Mouse (Mus musculus) spleen, postnatal 10 days (tissue): ENCODE results near the gene Ephb1.

Source experiments
- DNase-seq, 2 experiments: peaks; one replicate each; pipeline ENCODE4 v3.0.0; 2021 to 2022; ENCODE audit warnings: low spot score in 2 of 2

The Ephb1 gene

DNA sequence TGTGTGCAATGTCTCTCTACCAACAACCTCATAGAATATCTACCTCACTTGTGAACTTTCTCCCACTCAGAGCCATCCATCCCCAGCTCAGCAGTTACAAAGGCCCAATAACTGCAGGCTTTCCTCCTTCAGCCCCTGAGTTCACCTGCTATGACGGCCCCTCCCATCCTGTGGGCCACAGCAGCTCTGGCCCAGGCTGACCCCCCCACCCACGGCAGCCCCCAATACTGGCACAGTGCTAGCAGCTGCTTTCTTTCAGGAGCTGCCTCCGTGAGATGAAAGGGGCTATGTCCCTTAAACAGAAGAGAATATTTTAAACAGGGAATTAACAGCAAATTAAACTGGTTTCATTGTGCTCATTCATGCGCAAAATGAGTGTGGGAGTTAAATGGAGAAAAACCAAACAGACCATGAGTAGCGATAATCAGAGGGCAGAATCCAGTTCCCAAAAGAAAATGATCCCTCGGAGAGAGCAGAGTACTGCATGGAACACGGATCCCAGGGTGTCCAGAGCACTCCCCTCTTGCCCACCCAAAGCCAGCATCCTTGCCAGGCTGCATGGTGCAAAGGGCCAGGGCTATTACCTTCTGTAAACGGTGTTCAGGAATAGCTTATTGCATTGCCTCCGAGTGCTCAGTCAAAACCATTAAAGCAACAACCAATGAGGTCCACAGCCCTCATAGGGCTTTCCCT lies 105.2 kb downstream of the Ephb1 start:
- DNase-seq: no peak

DNA sequence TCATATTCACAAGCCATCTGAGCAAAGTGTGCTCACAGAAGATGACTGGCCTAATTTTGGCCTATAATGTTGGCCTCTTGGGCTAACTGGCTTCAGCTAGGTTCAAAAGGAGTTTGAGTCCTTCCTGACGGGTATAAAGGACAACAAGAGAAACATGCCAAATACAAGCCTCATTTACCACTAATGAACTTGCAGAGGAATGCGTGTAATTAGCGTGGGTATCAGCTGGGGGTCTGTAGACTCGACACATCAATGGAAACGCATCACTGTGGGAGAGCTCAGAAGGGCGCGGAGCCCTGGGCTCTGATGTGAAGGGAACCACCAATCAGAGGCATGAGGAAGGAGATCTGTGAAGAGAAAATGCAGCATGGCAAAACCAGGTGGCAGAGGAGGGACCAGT lies 108.9 kb downstream of the Ephb1 start:
- no peak for DNase-seq

DNA sequence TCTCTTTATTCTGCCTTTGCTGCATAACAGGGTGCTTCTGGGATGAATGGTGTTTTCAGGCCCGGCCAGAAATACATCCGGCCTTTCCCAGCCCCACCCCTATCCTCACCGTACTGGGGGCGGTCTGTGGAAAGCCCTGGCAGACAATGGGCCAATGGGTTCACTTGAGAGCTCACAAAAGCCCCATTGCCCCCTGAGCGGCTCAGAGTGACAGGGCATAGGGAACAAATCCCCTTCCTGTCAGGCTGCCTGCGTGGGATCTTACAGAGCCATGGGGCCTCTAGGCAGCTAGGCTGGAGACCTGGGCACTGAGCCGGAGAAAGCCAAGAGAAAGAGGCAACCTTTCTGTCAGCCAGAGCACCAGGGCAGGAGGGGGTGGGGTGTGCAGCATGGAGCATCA lies 111.2 kb downstream of the Ephb1 start:
- no peak for DNase-seq

DNA sequence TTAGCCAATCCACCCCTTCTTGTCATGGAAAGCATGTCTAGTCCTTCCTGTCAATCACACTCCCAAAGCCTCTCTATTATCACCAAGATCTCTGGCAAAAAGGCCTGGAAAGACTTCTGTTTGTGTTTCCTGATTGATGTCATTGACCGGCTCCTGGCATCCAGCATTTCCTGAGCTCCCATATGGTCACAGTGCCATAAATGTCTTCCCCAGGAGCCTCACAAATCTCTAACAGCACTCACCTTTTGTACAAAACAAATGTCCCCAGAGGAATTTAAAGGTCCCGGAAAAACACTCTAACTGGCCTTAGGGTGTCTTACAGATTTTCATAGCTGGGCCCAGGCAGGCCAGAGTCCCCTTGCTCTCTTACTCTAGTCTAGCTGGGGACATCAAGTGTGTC lies 112.9 kb downstream of the Ephb1 start:
- DNase-seq: no peak

DNA sequence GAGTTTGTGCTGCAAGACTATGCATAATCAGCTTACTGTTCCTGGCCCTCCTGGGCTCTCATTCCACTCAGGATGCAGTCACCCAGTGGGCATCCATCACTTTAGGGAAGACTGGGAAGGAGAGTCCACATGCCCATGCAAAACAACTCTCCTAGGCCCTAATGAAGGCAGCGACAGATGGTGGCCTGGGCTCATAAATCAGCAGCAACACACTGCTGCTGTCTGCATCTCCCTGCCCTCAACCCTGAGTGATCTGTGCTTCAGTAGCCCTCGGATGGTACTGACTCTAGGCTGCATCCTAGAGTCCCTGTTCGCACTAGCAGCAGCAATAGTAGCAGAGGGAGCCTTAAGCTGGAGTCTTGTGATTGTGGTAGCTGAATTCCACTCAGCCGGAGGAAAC lies 114.3 kb downstream of the Ephb1 start:
- no peak for DNase-seq

DNA sequence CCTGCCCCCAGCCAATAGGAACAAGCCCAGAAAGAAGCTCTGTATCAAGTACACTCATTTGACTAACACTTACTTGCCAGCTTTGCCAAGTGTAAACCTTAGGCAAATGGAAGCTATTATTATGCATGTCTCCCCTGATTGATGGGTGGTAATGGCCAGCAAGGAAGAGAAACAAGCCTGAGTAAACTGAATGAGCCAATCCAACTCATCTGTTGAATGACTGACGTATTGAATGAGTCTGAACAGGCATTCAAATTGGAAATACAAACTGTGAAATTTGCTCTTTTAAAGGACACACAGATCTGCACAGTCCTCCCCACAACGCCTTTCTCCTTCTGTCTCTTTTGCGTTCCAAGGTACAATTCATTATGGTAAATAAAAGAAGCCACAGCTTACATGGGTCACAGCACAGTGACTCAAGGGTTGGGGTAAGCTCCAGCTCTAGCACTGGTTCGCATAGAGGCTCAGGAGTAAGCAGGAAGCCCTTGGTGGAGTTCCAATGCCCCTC lies 119.0 kb downstream of the Ephb1 start:
- DNase-seq: no peak

DNA sequence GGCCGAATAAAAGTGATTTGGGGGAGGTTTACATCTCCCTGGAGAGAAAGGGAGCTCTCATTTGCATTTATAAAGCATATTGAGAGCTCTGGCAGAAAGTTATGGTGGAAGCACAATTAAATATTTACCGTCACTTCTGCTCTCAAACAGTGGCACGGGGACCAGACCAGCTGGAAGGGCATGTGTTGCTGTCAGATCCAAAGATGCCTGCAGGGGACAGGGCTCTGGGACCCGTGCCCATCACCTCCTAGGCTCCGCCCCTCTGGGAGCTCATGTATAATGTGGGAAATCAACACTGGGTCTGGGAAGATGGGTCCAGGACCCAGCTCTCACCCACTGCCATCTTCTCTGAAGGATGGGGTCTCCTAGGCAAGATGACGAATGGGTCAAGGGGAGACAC lies 123.2 kb downstream of the Ephb1 start:
- no peak for DNase-seq

DNA sequence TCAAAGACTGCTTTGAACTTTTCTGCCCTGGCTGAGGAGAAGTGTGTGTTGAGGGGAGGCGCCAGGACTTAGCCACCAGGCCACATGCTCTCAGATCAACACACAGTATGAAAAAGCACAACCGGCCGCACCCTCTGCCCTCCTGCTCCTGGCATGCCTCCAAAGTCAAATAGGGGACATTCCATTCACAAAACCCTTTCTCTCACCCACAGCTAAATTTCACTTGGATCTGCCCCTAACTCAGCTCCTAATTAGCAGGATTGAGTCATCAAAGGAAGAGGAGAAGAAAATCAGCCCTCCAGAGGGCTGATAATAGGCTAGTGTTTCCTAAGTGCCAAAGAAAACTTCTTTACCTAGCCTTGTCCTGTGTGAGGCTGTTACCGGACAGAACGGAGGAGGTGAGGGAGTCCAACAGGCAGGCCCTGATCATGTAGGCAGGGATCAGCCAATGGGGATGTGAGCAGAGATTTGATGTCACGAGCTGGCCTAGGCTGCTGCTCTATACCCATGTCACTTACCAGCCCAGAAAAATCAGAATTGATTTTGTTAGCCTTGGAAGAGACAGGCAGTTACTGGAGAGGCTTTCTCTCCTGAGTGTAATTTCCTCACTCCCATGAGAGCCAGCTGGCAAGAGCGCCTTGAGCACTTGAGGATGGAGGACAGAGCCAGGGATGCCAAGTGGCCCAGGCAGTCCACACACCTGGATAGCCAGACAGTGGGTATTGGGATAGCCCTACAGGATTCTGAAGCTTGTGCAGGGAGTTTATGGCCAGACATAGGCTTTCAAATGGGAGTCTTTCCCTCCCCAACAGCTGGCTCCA lies 137.5 kb downstream of the Ephb1 start:
- DNase-seq: no peak

DNA sequence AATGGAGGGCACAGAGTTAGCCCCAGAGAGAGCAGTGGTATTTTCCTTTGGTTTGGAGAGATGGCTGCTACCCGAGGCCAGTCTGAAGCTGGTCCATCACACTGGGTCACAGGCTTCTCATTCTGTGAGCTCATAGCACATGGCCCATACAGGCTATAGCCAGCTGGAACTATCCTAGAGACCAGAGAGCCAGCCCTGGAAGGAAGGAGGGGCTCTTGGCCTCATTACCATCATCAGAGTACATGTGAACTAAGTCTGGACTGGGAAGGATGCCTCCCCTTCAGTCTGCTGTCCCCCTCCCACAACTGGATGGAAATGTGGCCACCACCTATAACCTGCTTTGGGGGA lies 142.5 kb downstream of the Ephb1 start:
- DNase-seq: no peak

DNA sequence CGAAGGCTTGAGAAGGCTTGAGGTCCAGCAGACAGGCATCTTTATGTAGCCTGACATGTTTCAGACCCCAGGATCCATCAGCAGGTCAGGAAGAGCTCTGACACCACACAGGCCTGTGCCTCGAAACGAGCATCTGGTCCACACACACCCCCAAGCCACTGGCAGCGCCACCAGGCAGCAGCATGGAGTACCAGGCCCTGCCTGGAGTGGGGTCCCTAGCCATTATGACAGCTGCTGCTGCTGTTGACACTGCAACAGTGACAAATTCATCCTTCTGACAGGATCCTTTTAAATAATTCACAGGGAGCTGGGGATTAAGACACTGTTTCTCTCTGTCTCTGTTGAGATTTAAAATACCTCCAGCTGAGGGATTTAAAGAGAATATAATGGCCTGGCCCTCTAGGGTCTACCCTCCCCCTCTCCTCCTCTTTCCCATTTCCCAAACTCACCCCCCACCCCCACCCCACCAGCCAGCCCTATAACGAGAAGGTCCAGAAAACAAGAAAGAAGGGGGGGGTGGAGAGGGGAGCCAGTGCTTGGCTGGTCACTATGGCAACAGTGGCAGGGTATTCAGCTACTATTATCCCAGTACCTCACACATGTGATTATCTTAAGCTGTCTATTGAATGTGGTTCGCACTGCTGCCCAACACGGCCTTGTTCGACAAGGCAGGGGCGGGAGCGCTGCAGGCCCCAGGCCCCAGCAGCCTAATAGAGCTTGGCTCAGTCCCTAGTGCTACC lies 143.0 kb downstream of the Ephb1 start:
- DNase-seq: no peak

DNA sequence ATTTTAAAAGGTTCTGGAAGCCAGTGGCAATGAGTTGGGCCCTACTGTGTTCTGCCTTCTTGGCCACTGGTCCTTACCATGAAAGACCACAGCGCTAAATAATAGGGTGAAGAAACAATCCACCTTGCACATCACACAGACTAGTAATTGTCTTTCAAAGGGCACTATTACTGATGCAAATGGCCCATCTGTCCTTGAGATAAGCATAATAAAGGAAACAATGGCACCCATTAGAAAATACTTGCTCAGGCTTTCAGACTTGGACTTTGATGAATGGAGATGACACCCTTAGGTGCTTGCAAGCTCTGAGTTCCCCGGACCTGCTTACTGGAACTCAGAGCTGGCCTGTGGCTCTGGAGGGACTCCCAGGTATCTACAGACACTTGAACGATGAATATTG lies 149.0 kb downstream of the Ephb1 start:
- no peak for DNase-seq

DNA sequence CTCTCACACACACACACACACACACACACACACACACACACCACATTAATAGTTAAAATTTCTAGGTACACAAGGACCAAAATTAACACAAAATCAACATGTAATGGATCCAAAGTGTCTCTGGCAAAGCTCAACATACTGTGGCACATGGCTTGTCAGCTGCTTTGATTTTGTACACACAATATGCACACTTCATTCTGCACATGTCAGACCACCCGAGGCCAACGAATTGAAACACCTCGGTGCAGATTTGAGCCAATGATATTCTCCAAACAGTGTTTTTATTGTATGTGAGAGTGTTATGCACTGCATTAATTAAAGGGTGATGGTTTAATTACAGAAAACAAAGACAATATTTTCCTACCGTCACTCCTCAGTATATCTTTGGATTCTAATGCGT lies 152.6 kb downstream of the Ephb1 start:
- no peak for DNase-seq

DNA sequence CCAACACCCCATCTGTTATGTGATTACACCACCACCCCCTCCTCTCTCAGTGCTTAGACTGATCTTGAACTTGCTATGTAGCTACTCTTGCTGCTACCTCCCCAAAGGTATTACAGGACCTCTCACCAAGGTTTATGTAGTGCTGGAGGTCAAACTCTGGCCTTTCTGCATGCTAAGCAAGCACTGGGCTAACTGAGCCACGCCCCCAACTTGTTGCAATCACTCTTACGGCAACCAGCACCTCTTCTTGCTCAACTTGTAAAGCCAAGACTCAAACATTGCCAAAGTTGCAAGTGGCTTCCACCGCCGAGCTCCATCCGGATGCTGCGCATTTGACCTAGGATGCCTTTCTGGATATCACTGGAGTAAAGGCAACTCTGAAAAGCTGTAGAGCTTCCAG lies 157.6 kb downstream of the Ephb1 start:
- DNase-seq: no peak

DNA sequence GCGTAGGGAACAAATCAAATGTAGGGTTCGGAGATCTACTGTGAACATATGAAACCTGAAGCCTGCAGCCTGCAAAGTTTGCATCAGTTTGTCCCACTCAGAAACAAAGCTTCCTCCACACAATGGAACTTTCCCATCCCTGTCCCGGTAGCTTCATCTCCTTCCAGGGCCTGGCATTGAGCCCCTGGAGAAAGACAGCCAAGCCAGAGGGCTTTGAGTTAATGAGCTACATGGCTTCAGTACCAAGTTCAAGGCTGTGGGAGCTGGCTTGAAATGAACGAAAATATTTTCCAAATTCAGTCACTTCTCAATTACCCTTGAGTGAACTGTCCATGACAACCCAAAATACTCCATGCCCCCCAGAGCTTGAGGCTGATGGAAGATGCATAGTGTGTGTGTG lies 160.4 kb downstream of the Ephb1 start:
- no peak for DNase-seq

DNA sequence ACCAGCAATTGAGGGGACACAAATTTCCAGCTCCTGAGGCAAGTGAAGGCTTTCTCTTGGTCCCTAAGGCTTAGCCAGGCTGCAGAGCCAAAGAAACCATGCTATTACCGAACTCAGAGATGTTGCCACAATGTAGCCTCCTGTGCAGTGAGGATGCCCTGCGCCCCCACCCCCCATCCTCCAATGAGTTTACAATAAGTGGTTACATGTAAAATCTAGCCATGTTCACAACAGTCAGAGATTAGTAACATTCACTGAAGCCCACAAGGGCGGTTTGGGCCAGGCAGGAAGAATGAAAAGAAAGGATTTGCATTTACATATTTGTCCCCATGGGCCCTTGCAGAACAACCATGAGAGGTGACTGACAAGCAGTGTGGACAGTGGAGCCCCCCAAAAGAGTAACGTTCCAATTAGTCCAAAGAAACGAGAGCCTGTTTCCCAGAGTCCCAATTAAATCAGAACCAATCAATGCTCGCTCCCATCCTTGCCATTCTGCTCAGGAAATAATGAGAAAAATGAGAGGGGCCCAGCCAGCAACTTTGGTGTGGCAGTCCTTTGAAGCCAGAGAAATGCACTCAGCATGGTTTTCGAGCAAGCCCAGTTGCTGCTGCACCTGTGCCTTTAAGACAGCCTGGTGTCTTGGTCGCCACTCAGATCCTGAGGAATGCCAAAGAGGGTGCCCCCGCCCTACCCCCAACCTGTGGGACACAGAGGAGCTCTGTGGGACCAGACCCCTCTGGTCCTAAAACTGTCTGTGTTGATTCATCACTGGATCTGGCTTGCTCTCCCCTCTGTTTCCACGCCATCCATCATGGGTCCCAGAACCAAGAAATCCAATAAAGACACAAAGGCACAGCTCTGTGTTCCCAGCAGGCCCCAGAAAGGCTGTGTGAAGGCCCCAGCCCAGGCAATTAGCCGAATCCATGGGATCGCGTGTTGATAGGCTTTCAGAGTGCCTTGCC lies 161.5 kb downstream of the Ephb1 start:
- DNase-seq: no peak

DNA sequence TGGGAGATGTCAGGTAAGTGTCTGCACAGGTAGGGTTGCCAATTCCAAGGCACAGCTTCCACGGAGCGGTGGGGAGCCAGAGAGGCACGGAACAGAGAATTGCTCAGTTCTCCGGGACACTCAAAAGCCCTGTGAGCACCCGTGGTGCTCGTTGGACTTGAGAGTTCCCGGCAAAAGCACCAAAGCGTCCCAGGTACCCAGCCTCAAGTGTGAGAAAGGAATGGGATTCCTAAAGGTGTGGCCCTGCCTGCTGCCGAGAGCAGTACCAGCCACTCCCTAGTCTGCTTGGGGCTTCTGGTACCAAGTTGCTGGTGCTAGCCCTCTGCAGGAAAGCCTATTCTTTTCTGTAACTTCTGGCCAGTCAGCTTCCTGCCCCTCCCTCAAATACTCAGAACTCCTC lies 164.4 kb downstream of the Ephb1 start:
- DNase-seq: no peak

DNA sequence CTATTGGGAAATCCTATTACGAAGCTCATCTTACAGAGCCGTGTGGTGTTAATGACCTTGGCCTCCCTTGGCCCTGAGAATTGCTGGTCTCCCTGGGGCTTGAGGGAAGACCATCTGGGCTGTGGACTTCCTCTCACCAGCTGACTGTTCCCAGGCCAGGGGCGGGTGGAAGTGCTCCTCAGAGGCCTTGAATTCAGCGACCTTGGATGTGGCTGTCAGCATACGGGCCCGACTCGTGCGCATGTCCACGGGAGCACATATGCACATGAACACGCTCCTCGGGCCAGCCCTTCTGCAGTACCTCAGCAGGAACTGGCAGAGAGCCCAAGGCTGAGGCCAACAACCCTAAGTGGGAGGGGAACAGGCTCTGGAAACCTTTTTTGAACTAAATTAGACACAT lies 165.1 kb downstream of the Ephb1 start:
- DNase-seq: no peak

DNA sequence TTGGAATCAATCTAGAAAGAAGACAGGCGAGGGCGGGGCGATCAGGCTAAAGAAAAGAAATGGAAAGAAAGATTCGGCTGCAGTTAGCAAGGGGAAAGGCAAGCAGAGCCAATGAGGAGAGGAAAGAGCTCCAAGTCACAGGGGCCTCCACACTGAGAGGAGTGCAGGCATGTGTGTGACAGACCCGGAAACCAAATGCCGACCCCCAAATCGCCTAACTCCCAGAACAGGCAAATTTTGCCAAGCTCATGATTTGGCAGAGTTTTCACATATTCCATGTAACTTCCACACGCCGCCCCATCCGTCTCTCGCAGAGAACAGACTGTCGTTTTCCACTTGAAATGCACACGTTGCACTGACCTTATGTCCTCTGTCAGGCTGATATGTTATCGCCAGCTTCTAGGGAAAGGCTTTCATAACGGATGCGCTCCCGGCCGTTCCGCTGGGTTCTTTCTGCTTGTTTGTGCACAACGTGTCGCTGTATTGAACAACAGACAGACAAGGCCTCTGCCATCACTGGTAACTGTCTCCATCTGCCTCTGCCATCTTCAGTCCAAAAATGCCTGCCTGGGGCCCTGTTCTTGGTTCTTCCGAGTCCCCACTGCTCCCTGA lies 170.7 kb downstream of the Ephb1 start:
- no peak for DNase-seq

DNA sequence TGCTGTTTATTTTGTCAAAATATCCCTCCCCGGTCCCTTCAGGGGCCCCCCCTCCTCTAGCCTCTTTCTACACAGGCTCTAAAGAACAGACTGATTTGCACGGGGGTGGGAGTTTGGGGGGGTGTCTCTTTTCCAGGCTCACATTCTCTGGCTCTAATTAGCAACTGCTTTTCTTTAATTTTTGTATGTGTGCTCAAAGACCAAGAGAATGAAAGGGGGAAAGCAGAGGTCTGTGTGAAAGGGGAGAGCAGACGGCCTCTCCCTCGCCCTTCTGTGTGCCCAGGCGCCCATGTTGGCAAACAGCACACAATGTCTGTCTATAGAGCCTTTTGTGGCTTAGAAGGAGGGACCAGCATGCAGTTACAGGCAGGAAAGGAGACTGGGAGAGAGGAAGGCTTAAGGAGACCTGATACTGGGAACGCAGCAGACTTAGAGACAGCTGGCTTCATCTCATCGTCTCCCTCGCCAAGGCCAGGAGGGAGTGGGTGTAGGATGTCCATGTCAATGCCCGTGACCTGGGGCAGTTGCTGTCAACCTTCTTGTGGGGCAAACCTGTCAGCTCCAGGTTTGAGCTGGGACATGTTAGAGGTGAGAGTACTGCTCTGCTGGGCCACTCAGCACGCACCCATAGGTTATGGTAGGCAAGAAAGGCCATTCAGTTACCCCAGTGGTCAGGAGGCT lies 172.5 kb downstream of the Ephb1 start:
- no peak for DNase-seq

DNA sequence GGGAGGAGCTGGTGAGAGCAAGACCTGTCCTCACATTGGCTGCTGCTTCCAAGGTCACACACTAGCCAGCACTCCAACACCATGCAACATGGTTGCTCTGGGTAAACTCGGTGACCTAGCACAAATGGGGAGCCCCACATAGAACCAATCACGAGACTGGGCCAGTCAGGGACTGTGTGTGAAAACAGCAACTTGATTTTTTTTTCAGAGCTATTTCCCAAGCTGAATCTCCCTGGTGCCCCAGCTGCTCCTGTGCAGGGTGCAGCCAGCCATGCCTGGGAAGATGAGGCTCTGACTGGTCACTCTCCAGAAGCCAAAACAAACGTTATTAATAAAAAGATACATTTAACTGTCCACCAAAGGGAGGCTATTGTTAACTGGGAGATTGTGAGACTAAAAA lies 173.2 kb downstream of the Ephb1 start:
- DNase-seq: no peak

DNA sequence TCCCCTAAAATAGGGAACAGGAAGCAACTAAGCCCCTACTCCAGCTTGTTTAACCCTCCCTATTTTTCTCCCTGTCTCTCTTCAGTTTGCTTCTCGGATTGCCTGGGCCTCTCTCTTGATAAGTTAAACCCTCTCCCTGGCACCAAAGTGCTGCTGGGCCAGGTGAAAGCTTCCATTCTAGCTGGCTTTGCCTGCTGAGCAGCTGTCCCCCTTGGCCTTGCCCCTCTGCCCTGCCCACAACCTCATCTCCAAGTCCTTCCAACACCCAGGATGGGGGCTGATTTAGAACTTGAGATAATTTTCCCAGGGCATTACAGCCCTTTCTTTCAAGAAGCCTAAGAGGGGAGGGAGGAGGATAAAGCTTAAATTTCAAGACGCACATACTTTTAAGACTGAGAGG lies 174.0 kb downstream of the Ephb1 start:
- DNase-seq: no peak
